Mouse (Mus musculus) neural tube, embryonic 12.5 days (tissue): ENCODE measurements at regions not wholly inside any gene's neighbourhood (a gene's known extent, or its start where the extent isn't known, plus 50 kb on each side); places are given as distances from the start of the nearest gene placed in this dataset.

Experiments
- ATAC-seq: fragments of 200-750 bp; cut with Nextera tagmentation; 2 replicates; pipeline ENCODE4 v1.8.0; 2017; ENCODE audit warnings: low read depth, mild to moderate bottlenecking, moderate TSS enrichment, moderate library complexity; ENCODE audit not compliant: low FRiP score
- H3K27ac ChIP-seq: fragments of 300-500 bp; sonication (generic); 2 replicates; pipeline ENCODE4 v1.5.1; 2016
- H3K27me3 ChIP-seq: fragments of 300-500 bp; sonication (generic); replicated peaks from 2 replicates; pipeline ENCODE4 v1.6.1; 2016; ENCODE audit warnings: mild to moderate bottlenecking
- H3K36me3 ChIP-seq: fragments of 300-500 bp; sonication (generic); 2 replicates; pipeline ENCODE4 v1.6.1; 2016; ENCODE audit warnings: mild to moderate bottlenecking
- H3K4me1 ChIP-seq: fragments of 300-500 bp; sonication (generic); 2 replicates; pipeline ENCODE4 v1.6.1; 2016
- H3K4me2 ChIP-seq: fragments of 300-500 bp; sonication (generic); replicated peaks from 2 replicates; pipeline ENCODE4 v1.6.1; 2016; ENCODE audit warnings: mild to moderate bottlenecking
- H3K4me3 ChIP-seq: fragments of 300-500 bp; sonication (generic); 2 replicates; pipeline ENCODE4 v1.5.1; 2016
- H3K9ac ChIP-seq: fragments of 300-500 bp; sonication (generic); 2 replicates; pipeline ENCODE4 v1.6.1; 2016; ENCODE audit warnings: mild to moderate bottlenecking
- H3K9me3 ChIP-seq: fragments of 300-500 bp; sonication (generic); 2 replicates; pipeline ENCODE4 v1.6.1; 2016; ENCODE audit warnings: mild to moderate bottlenecking
- WGBS: fragments of 180-500 bp; shearing (Covaris S2); methylation state at CpG from one replicate; pipeline ENCODE4 v1.1.7; 2016; 5-methylcytosine and 5-hydroxymethylcytosine counted together

GRCm38 (mm10) chr8:26266384-26266783, 147.1 kb downstream of the Gm45692 start:
- no peak overlapping the region for H3K9ac ChIP-seq
- ATAC-seq = no peak
- no peak overlapping the region for H3K27ac ChIP-seq
- 13% methylated on average over 4 of the region's 4 CpGs for WGBS
- no peaks in the 10 kb centered on the region for H3K27me3 ChIP-seq
- H3K4me1 ChIP-seq = peaks cover 31% of the 10 kb centered on the region
- no peaks in the 10 kb centered on the region for H3K36me3 ChIP-seq
- no peaks in the 10 kb centered on the region for H3K9me3 ChIP-seq
- no peak overlapping the region for H3K4me3 ChIP-seq
- H3K4me2 ChIP-seq = no peak overlapping the region

- H3K4me3 ChIP-seq = no peak overlapping the region
- H3K27ac ChIP-seq = no peak overlapping the region
- H3K27me3 ChIP-seq = 0 out of 2 replicates have a peak, but pooled peaks cover under 1% of the 10 kb centered on the region
- 69% methylated on average over 4 of the region's 4 CpGs for WGBS
- no peaks in the 10 kb centered on the region for H3K36me3 ChIP-seq
- H3K4me1 ChIP-seq = peaks cover 32% of the 10 kb centered on the region
- no peaks in the 10 kb centered on the region for H3K9me3 ChIP-seq
- no peak for ATAC-seq
- no peak overlapping the region for H3K9ac ChIP-seq
- no peak overlapping the region for H3K4me2 ChIP-seq
Measured at GRCm38 (mm10) chr8:26267569-26267968, 148.2 kb downstream of the Gm45692 start.

- 42% methylated on average over 17 of the region's 17 CpGs for WGBS
- Histone ChIP-seq H3K4me3 (no peak overlapping the region), H3K4me2 (no peak overlapping the region), H3K9me3 (no peaks in the 10 kb centered on the region), H3K9ac (no peak overlapping the region), H3K27me3 (peaks cover 5% of the 10 kb centered on the region; the same call in 1 of the 2 replicates), H3K4me1 (peaks cover 41% of the 10 kb centered on the region), H3K36me3 (no peaks in the 10 kb centered on the region), H3K27ac (no peak overlapping the region)
- ATAC-seq = no peak
Measured at GRCm38 (mm10) chr8:26268751-26269415, 149.5 kb downstream of the Gm45692 start.

GRCm38 (mm10) chr8:26272110-26272509, 152.8 kb downstream of the Gm45692 start:
- Histone ChIP-seq H3K27me3 (peaks cover 11% of the 10 kb centered on the region; the same call in 1 of the 2 replicates), H3K9me3 (no peaks in the 10 kb centered on the region), H3K27ac (no peak overlapping the region), H3K4me1 (peaks cover 18% of the 10 kb centered on the region), H3K4me3 (no peak overlapping the region), H3K4me2 (no peak overlapping the region), H3K9ac (no peak overlapping the region), H3K36me3 (no peaks in the 10 kb centered on the region)
- ATAC-seq = no peak
- 32% methylated on average over 4 of the region's 4 CpGs for WGBS

GRCm38 (mm10) chr8:26272675-26273414, 153.5 kb downstream of the Gm45692 start:
- Histone ChIP-seq H3K4me3 (no peak overlapping the region), H3K27ac (no peak overlapping the region), H3K4me2 (peak overlapping the region; percentile 38), H3K4me1 (peaks cover 18% of the 10 kb centered on the region), H3K27me3 (peaks cover 11% of the 10 kb centered on the region; the same call in 1 of the 2 replicates), H3K9me3 (no peaks in the 10 kb centered on the region), H3K36me3 (no peaks in the 10 kb centered on the region), H3K9ac (no peak overlapping the region)
- no peak for ATAC-seq
- WGBS = 40% methylated on average over 21 of the region's 21 CpGs

GRCm38 (mm10) chr8:26273415-26273760, 154.1 kb downstream of the Gm45692 start:
- ATAC-seq = no peak
- no peak overlapping the region for H3K4me3 ChIP-seq
- no peaks in the 10 kb centered on the region for H3K9me3 ChIP-seq
- WGBS = 1% methylated on average over 12 of the region's 12 CpGs
- H3K4me2 ChIP-seq = peak overlapping the region; percentile 38
- no peaks in the 10 kb centered on the region for H3K36me3 ChIP-seq
- no peak overlapping the region for H3K27ac ChIP-seq
- peaks cover 11% of the 10 kb centered on the region; the same call in 1 of the 2 replicates for H3K27me3 ChIP-seq
- H3K9ac ChIP-seq = no peak overlapping the region
- H3K4me1 ChIP-seq = peaks cover 18% of the 10 kb centered on the region

GRCm38 (mm10) chr8:26273792-26274191, 154.5 kb downstream of the Gm45692 start:
- WGBS = 58% methylated on average over 5 of the region's 5 CpGs
- H3K27ac ChIP-seq = no peak overlapping the region
- H3K27me3 ChIP-seq = peaks cover 11% of the 10 kb centered on the region; the same call in 1 of the 2 replicates
- peak overlapping the region; percentile 38 for H3K4me2 ChIP-seq
- no peaks in the 10 kb centered on the region for H3K9me3 ChIP-seq
- H3K4me1 ChIP-seq = peaks cover 14% of the 10 kb centered on the region; the same call in 1 of the 2 replicates
- H3K4me3 ChIP-seq = no peak overlapping the region
- ATAC-seq = no peak
- no peaks in the 10 kb centered on the region for H3K36me3 ChIP-seq
- H3K9ac ChIP-seq = no peak overlapping the region

GRCm38 (mm10) chr8:26274481-26274880, 155.1 kb downstream of the Gm45692 start:
- WGBS = 85% methylated on average over 6 of the region's 6 CpGs
- H3K9me3 ChIP-seq = no peaks in the 10 kb centered on the region
- no peak for ATAC-seq
- no peaks in the 10 kb centered on the region for H3K36me3 ChIP-seq
- H3K4me3 ChIP-seq = no peak overlapping the region
- H3K4me2 ChIP-seq = no peak overlapping the region
- peaks cover 11% of the 10 kb centered on the region; the same call in 1 of the 2 replicates for H3K27me3 ChIP-seq
- peaks cover 10% of the 10 kb centered on the region; the same call in 1 of the 2 replicates for H3K4me1 ChIP-seq
- H3K27ac ChIP-seq = no peak overlapping the region
- H3K9ac ChIP-seq = no peak overlapping the region

- whole genome bisulfite sequencing = 82% methylated on average over 11 of the region's 11 CpGs
Measured at GRCm38 (mm10) chr8:26282156-26282935, 163.0 kb downstream of the Gm45692 start.

GRCm38 (mm10) chr8:26283957-26284356, 164.6 kb downstream of the Gm45692 start:
- no peak overlapping the region for H3K4me2 ChIP-seq

More at GRCm38 (mm10) chr8:26282156-26282935, 163.0 kb downstream of the Gm45692 start:
- H3K4me2 ChIP-seq = no peak overlapping the region
- H3K27me3 ChIP-seq = no peaks in the 10 kb centered on the region
- no peak overlapping the region for H3K9ac ChIP-seq
- no peak for ATAC-seq
- peaks cover 3% of the 10 kb centered on the region; the same call in 1 of the 2 replicates for H3K9me3 ChIP-seq
- H3K4me3 ChIP-seq = no peak overlapping the region
- no peak overlapping the region for H3K27ac ChIP-seq
- no peaks in the 10 kb centered on the region for H3K4me1 ChIP-seq
- no peaks in the 10 kb centered on the region for H3K36me3 ChIP-seq

GRCm38 (mm10) chr8:26287665-26288064, 168.3 kb downstream of the Gm45692 start:
- Histone ChIP-seq H3K9ac (no peak overlapping the region), H3K4me2 (no peak overlapping the region), H3K27me3 (no peaks in the 10 kb centered on the region), H3K36me3 (no peaks in the 10 kb centered on the region), H3K9me3 (peaks cover 3% of the 10 kb centered on the region; the same call in 1 of the 2 replicates), H3K4me1 (no peaks in the 10 kb centered on the region), H3K27ac (no peak overlapping the region), H3K4me3 (no peak overlapping the region)
- no peak for ATAC-seq
- 69% methylated on average over 6 of the region's 6 CpGs for WGBS

More at GRCm38 (mm10) chr8:26283957-26284356, 164.6 kb downstream of the Gm45692 start:
- no peaks in the 10 kb centered on the region for H3K27me3 ChIP-seq
- H3K9ac ChIP-seq = no peak overlapping the region
- no peak for ATAC-seq
- no peaks in the 10 kb centered on the region for H3K4me1 ChIP-seq
- no peaks in the 10 kb centered on the region for H3K36me3 ChIP-seq
- 74% methylated on average over 2 of the region's 2 CpGs for WGBS
- no peak overlapping the region for H3K4me3 ChIP-seq
- peaks cover 3% of the 10 kb centered on the region; the same call in 1 of the 2 replicates for H3K9me3 ChIP-seq
- H3K27ac ChIP-seq = no peak overlapping the region

- 95% methylated on average over 4 of the region's 4 CpGs for WGBS
- no peaks in the 10 kb centered on the region for H3K4me1 ChIP-seq
Measured at GRCm38 (mm10) chr8:26288163-26288562, 168.8 kb downstream of the Gm45692 start.

More at GRCm38 (mm10) chr8:26288163-26288562, 168.8 kb downstream of the Gm45692 start:
- Histone ChIP-seq H3K27me3 (no peaks in the 10 kb centered on the region), H3K9ac (no peak overlapping the region), H3K36me3 (no peaks in the 10 kb centered on the region), H3K9me3 (peaks cover 3% of the 10 kb centered on the region; the same call in 1 of the 2 replicates), H3K27ac (no peak overlapping the region), H3K4me2 (no peak overlapping the region), H3K4me3 (no peak overlapping the region)
- no peak for ATAC-seq
